Mouse (Mus musculus): ENCODE data around the gene Arhgap20.

DNA sequence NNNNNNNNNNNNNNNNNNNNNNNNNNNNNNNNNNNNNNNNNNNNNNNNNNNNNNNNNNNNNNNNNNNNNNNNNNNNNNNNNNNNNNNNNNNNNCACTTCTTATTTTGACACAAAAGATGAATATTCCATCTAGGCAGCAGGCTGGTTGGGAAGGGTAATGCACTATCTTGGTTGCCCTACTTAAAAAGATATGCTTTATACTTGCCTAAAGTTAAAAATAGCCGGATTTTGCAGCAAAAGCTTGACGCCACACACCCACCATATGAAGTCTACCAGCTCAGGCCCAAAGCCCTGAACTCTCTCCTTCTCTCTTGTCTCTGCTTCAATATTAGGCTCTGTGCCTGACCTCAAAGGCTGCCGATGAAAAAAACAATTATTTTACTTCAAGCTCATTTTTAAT, 46.3 kb upstream of the Arhgap20 start:
- TF ChIP-seq CTCF (IDR thresholded peaks at IDR 0.05; ENCODE audit: insufficient read depth, low read length) (no peak), POLR2A (IDR thresholded peaks at IDR 0.05; ENCODE audit: borderline replicate concordance, extremely low read depth, low read depth, low read length) (no peak)

All from lung, adult 2 months (tissue).